Mouse (Mus musculus): ENCODE measurements at regions not wholly inside any gene's neighbourhood (a gene's known extent, or its start where the extent isn't known, plus 50 kb on each side); places are given as distances from the start of the nearest gene placed in this dataset.

- no peak for TF ChIP-seq CTCF (IDR thresholded peaks at IDR 0.05; ENCODE audit: borderline replicate concordance, control insufficient read depth, extremely low read depth, insufficient read depth, low read length, poor library complexity)
- no peak for TF ChIP-seq POLR2A (IDR thresholded peaks at IDR 0.05; ENCODE audit: control insufficient read depth, extremely low read depth, insufficient read depth, low read length, poor library complexity)
Measured at GRCm38 (mm10) chr13:102487416-102488097, 205.8 kb upstream of the Cd180 start.
